Mouse (Mus musculus) T-helper 2 cell (primary cell): ENCODE measurements around the gene Gm49630.
"Not testable (repeated sequence)": the region's sequence is repeated elsewhere in the genome, so short reads cannot be mapped to it uniquely, and the experiment has no call there.

Experiments
- in situ Hi-C: fragments of 300-600 bp; cut with MboI, MseI; formaldehyde crosslinking; loops from one replicate; pipeline ENCODE4 v1.15.1; 2025; ENCODE audit warnings: high pct_unique_total_duplicates

Gene Gm49630

DNA sequence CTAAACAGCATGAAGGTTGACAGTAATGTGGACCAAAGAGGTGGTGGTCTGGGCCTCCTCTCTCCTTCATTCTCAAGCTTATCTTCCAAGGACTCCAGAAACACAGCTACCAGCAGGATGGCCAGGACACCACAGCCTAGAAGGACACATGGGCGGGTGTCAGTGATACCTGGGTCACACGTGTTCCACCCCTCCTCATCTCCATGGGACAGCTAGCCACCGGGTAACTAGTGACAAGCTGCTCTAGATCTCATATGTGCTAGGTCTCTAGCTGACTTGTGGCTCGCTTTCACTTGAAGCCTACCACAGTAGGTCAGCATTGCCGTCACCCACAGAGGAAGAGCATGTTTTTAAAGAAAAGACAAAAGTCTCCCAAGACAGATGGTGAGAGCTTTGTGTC lies at the start of gene Gm49630:
Gene Gm49630, minus strand, starts transcription at position 101 of the 400 bp plus-strand sequence.
- in situ Hi-C loops, result not testable (repeated sequence)

DNA sequence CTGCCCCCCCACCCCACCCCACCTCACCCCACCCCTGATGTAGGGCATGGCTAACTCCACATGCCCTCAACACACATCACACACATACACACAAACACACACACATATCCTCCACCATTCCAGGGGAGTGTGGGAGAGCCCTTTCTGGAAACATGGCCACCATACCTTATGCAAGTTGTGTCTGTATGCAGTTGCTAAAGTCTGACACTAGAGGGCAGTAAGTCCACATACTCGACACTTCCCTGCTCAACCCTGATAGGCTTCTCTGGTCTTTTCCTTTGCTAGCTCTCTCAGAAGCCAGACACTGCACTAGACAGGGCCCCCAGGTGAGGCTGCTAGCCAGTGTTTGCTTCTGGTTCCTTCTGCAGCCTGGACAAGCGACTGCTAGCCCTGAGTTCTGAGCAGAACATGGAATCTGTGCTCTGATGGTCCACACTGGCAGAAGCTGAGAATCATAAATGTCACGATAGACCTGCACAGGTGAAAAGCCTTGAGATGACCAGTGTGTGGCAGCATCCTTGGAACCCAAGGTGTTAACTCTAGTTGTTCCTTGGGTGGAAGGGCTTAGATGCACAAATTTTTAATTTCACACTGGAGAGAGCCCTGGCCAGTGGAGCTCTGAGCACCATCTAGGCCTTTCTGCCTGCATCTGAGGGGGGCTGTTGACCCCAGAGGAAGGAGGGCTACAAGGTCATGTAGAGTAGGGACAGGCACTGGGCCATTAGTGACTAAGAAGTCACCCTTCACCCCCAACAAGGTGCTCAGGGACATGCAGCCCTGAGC lies 48.6 kb upstream of the Gm49630 start:
- in situ Hi-C loops, result loop anchor here (10.0 kb wide), 1 partner anchor 144 kb away; no protein-coding TSS in a partner anchor

DNA sequence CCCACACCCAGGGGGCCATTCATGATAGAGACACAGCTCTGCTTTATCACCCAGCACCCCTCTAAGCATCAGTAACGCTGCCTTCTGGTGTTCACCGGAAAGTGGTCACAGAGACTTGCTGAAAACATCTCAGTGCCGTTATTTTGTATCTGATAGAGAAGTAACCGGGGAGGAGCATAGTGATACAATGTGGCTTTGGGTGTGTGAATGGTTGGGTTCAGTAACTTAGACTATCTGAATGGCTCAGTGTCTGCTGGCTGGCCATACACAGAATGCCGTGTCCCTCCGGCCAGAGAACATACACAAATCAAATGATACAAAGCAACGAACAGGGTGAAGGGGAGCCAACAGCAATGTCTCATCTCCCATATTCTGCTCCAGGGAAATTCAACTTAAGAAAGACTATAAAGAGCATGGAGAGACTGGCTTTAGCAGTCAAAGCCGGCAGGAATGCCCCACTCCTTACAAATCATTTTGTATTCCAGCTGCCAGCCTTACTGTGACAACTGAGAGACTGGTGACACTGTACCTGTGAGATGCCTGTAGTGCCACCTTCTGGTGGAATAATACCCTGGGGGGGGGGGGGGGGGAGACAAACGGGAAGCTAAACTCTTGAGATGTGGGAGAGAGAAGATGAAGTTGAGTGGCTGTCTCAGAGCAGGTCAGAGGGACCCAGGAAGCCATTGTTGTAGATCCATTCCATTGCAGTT lies 43.0 kb upstream of the Gm49630 start:
- in situ Hi-C loops, result not testable (repeated sequence)

DNA sequence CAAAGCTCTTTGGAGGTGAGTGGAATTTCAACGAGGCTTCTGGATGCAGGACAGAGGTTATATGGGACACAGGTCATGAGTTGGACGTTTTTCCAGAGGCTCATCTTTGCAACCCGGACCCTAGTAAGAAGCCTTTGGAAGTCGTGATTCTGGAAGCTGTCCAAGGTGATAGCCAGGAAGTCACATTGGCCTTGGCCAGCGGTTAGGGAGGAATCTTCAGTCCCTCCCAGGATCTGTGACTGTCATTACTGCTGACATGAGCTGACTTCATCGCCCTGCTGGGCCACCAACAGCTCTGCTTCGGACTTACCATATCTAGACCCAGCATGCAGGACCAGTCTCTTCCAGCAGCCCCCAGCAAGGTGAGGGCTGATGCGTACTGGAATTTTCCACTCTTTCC lies 41.6 kb upstream of the Gm49630 start:
- in situ Hi-C loops, result not testable (repeated sequence)

DNA sequence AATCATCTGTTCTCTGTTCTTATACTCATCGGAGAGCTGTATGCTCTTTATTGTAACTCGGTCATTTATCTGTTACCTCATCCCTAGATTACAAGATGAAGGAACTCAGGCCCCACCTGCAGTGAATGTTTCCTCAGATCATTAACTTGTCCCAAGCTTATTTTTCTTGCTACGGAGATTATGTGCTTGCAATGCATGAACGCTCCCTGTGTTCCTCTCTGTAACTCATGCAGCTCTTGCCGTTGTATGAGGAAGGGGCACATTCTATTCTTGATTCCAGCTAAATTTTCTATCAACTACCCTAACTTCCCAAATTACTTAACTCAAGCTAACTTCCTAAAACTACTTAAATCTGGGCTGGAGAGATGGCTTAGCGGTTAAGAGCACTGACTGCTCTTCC lies 28.0 kb upstream of the Gm49630 start:
- in situ Hi-C loops, result not testable (repeated sequence)

DNA sequence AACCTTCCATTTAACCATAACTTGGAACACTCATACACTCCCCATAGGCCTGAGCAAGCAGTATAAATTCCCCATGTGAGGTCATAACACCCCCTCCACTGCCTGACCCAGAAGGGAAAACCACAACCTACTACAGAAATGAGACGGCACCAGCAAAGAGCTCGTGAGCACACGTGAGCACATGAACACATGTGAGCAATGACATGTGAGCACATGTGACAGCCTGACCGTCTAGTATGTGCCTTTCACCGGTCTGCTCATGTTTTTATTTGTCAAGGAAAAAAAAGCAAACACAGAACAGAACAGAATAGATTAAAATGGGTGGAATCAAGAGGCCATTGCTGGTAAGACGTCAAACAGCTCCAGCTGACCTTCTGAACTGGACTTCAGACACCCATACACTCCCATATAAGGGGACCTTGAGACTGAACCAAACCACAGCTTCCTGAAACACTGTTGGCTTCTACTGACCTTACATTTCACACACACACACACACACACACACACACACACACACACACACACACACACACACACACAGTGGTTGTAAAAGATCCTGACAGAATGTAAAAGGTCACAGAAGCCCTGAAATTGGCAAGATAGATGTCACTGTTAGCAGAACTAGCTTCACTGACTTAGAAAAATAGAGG lies 26.5 kb upstream of the Gm49630 start:
- in situ Hi-C loops, result not testable (repeated sequence)

DNA sequence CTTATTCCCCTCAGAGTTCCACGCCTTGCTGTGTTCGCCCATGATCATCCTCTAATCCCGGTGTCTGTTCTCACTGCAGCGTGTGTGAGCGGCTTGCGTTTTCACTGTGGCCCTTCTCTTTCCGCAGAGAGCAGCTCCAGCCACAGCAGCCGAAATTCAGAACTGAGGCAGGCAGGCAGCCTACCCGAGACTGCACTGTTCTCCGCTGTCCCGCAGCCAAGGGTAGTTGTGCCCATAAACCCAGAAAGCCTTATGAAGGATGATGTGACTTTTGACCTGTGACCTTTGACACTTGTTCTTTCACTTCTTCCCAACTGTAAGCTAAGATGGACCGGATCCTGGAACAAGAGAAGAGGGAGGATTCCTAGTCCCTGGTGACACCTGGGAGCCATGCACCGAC lies 25.3 kb upstream of the Gm49630 start:
- in situ Hi-C loops, result not testable (repeated sequence)

DNA sequence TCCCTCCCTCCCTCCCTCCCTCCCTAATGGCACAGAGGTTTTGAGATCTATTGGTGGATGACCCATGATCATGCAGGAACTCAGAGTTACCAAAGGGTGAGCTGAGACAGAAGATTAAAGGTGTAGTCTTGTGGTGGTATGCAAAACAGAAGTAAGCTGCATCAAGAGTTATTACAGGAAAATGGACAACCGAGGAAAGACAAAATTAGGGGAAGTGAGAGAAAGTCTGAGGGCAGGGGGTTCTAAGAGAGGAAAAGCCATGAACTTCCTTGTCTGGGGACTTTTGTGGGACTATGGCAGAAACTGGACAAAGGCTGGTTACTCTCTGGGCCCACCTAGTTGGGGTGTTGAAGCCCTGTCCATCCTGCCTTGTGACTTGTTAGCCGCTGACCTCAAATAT lies 24.5 kb upstream of the Gm49630 start:
- in situ Hi-C loops, result not testable (repeated sequence)

DNA sequence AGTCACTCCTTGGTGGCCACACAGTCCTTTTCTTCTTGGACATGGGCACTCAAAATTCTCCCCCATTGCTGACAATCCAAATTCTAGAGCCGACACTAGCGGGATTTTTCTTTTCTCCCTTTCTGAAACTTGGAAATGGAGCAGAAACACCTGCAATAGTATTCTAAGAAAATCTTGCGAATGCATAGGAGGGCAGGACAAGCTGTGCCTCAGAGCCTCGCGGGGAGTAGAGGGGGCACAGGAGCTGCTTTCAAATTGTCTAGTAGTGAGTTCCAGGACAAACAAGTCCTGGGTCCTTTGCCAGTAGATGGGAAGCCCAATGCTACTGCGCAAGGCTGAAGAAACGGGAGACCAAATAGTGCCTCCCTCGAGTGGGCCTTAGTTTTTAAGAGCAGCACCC lies 23.9 kb upstream of the Gm49630 start:
- in situ Hi-C loops, result not testable (repeated sequence)

DNA sequence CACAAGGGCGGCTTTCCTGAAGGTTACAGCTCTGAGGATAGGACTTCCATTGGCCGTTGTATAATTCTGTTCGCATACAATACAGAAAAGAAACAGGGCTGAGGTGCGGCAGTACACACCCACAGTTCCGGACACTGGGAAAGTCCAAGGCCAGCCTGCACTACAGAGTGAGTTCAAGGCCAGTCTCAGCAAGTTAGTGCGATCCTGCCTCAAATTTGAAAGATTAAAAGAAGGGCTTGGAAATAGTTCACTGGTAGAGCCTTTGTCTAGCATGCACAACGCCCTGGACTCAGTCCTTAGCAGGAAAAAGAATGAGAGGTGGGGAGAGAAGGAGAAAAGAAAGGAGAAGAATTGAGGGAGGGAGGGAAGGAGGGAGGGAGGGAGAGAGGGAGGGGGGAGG lies 23.3 kb upstream of the Gm49630 start:
- in situ Hi-C loops, result not testable (repeated sequence)

DNA sequence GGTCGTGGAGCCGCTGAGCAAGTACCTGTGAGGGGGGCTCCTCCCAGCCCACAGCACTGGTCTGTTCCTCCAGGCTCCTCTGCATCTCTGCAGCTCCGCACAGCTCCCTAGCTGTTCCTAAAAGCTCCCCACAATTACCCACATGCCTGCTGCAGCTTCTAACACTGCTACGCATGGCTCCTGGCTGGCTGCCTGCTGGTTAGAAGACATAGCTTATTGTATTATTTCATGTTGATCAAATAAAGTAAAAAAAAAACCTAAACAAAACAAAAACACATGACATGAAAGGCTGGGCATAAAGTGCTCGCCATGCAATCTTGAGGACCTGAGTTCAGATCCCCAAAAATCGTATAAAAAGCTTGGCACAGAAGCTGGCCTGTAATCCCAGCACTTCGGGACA lies 18.1 kb upstream of the Gm49630 start:
- in situ Hi-C loops, result not testable (repeated sequence)

DNA sequence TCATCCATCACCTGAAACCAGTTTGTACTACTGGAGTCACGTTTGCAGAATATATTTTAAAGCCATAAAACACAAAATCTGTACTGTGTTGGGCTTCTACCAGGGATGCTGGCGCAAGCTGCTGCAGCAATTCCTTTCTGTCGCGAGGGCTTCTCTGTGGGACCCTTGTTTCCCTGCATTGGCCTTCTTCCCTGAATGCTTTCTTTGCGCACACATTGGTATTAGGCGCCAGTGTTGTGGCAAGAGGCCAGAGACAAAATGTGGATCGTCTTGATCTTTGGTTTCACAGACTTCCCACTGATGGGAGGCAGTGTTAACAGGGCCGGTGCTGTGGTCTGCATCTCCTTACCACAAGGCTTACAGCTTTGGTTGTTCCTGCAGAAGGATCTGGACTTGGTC lies 17.2 kb upstream of the Gm49630 start:
- in situ Hi-C loops, result not testable (repeated sequence)

DNA sequence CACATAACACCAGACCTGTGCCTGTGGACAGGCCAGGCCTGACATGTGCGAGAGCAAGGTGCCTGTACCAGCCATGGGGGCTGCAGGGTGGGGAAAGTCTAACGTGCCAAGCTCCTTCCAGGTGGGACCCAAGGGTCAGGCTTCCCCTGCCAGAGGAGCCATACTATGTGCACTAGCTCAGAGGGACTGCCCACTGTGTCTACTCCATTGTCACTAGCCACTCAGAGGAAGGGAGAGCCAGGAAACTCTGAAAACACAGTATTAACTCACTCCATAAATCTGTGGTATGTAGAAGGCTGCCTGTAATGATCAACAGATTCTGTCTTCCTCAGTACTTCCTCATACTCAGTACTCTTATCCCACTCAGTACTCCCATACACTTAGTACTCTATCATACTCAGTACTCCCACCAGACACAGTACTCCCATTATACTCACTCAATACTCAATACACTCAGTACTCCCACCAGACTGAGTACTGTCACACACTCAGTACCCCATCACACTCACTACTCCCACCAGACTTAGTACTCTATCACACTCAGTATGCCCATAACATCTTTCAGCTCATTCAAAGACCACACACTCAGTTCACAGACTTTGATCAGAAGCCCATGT lies 16.7 kb upstream of the Gm49630 start:
- in situ Hi-C loops, result not testable (repeated sequence)

DNA sequence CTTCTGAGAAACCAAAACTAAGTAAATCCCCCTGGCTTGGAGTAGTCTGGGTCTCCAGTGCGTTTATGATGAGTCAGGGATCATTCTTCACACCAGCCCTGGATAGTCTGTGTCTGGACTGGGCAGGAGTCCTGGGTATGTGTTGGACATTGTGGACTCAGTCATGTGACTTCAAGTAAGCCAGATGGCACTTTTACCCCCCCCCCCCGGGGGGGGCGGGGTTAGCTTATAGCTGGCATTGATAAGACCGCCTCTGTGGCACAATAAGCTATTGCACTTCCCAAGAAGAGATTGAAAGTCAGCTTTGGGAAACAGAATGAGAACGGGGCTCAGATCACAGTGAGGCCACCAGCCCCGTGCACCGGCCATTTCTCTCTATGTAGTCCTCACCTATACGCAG lies 14.2 kb upstream of the Gm49630 start:
- in situ Hi-C loops, result not testable (repeated sequence)

DNA sequence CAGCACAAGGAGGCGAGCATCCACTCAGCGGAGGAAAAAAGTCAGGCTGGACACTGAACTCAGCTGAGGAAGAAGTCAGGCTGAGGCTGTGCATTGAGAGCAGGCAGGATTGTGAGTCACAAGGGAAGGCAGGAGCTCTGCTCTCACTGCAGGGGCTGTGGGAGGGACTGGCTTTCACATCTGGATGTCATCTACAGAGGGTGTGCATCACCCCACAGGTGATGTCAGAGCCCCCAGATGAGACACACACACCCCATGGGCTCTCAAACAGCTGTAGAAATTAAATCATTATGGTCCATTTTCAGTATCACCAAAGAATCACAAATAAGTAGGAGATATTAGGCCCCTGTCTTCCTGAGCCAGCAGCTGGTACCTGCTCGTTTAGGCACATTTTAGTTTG lies 13.6 kb upstream of the Gm49630 start, which contains the start of gene Unc93a2:
Gene Unc93a2, minus strand, starts transcription at position 101 of the 400 bp plus-strand sequence.
- in situ Hi-C loops, result not testable (repeated sequence)

DNA sequence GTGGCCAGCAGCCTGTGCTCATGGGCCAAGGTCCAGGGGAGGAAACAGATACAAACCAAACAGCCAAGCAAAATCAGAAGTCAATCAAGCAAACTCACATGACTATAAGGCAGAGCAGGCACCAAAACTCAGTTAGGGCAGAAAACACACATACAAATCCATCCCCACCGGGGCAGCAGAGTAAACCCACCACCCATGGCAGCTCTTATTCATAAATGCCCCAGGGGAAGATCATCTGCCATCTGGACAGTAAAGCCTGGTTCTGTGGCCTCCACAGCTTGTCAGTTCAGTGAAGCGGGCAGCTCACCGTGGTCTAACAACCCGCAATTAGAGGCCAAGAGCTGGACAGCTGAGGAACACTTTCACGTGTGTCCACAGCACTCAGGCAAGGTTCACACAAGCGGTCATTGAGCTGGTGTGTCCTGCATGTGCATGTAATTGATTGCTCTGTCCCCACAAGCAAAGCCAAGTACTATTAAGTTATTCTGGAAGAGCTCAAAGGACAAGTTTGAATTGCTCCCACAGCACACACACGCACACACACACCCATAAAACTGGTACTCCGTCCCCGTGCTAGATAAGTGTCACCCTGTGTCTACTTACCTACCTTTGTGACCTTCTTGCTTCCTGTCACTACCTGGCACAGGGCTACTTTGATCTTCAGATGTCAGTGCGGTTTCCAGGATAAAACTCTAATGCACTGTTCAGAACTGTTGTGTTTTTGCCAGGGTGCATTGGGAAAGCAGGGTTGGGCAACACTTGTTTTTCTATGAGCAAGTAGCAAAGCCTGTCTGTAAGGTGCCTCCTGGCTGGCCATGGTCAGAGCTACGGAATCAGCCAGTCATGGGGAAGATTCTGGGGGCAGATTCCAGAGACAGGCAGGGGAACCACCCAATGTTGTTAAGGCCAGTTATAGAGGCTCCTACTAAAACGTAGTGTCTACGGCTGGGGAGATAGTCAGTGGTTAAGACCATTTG lies 11.7 kb upstream of the Gm49630 start:
- in situ Hi-C loops, result not testable (repeated sequence)

DNA sequence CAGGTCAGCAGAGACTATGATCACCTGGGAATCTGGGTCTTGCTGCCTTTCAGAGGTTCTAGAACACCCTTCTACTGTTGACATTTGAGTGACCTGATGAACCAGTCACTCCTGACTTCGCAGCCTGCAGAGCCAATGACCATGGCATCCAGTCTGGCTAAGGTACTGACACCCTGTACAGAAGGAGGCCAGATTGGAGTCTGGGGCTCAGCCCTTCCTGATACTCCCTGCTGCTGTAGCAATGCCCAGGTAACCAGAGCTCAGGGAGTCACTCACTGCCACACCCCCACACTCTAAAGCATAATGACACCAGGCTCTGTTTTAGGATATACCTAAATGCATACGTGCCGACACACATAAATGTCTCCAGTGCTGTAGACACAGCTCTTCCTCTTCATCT lies 10.9 kb upstream of the Gm49630 start:
- in situ Hi-C loops, result not testable (repeated sequence)

DNA sequence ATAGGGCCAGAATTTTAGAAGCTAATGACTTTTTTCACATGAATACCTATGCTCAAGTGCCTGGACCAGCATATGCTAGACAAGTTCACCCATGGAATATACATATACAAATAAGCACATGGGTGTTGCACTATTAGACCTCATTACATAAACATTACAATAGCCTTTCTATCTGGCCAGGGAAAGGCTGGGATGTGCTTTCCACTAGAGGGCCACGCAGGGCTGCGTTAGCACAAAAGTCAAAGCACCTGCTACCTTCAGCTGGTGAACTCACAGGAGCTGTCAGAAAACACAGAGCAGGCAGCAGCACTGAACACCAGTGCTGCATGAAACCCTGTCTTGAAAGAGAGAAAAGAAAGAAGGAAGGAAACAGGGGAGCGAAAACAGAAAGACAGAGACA lies 6.1 kb upstream of the Gm49630 start:
- in situ Hi-C loops, result not testable (repeated sequence)

DNA sequence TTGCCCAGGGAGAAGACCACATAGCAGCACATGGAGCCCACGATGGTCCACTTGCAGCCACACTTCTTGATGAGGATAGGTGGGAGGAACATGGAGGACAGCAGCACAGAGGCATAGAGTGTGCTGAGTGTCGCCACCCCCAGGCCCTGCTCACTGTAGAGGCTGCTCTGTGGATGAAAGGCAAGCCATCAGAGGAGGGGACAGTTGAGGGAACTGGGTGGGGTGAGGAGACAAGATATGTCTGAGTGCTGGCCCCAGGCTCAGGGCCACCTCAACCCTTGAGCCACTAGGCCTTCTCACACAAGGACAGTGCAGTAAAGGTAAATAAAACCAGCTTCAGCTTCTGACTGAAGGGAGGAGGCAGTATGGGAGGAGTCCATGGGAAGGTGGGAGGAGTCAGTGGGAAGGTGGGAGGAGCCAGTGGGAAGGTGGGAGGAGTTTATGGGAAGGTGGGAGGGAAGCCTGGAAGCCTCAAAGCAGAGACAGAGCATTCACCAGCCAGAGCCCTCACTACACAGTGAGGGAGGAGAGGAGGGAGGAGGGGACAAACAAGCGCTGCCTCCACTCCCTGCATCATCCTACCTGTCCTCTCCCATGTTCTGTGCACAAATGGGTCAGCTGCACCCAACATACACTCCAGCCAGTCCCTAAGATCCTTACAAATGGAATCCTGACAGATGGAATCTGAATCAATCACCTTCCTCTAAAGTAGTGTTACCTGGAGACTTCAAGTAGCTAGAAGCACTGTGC lies 5.3 kb upstream of the Gm49630 start:
- in situ Hi-C loops, result not testable (repeated sequence)

DNA sequence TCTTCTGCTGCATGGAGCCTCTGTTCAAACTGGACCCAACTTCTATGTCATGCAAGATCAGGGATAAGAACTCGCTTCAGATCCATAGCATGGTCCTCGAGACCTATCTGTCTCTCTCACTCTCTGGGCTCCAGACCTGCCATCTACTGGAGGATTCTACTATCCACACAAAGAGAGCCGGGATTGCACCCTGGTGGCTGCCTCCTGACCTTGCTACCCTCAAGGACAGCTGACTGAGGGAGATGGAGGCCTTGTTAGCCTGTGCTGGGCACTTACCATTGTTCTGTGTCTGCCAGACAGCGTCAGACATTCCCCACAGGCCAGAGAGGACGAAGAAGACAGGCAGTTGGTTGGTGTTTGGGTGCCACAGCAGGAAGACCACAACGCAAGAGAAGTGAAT lies 2.4 kb downstream of the Gm49630 start:
- in situ Hi-C loops, result not testable (repeated sequence)
